Mouse (Mus musculus) NIH3T3 (cell line): ENCODE measurements at regions not wholly inside any gene's neighbourhood (a gene's known extent, or its start where the extent isn't known, plus 50 kb on each side); places are given as distances from the start of the nearest gene placed in this dataset.

Experiments
- DNase-seq: peaks from one replicate; pipeline ENCODE4 v3.0.0-alpha.2; 2012; ENCODE audit warnings: low read depth

- no peak for DNase-seq
Measured at GRCm38 (mm10) chr17:51397973-51398372, 218.8 kb upstream of the Tbc1d5 start.

GRCm38 (mm10) chr17:51393771-51394221, 214.6 kb upstream of the Tbc1d5 start:
- DNase-seq = no peak

GRCm38 (mm10) chr17:51391871-51392270, 212.7 kb upstream of the Tbc1d5 start:
- no peak for DNase-seq

- no peak for DNase-seq
Measured at GRCm38 (mm10) chr17:51382552-51382951, 203.4 kb upstream of the Tbc1d5 start.

GRCm38 (mm10) chr17:51371937-51372479, 192.9 kb upstream of the Tbc1d5 start:
- no peak for DNase-seq

- no peak for DNase-seq
Measured at GRCm38 (mm10) chr17:51370990-51371389, 191.8 kb upstream of the Tbc1d5 start.

- no peak for DNase-seq
Measured at GRCm38 (mm10) chr17:51370085-51370484, 190.9 kb upstream of the Tbc1d5 start.

- no peak for DNase-seq
Measured at GRCm38 (mm10) chr17:51362801-51363200, 183.6 kb upstream of the Tbc1d5 start.

- DNase-seq = no peak
Measured at GRCm38 (mm10) chr17:51362271-51362670, 183.1 kb upstream of the Tbc1d5 start.

- no peak for DNase-seq
Measured at GRCm38 (mm10) chr17:51358362-51358739, 179.2 kb upstream of the Tbc1d5 start.

- no peak for DNase-seq
Measured at GRCm38 (mm10) chr17:51357690-51358361, 178.7 kb upstream of the Tbc1d5 start.

- no peak for DNase-seq
Measured at GRCm38 (mm10) chr17:51356447-51356846, 177.3 kb upstream of the Tbc1d5 start.

GRCm38 (mm10) chr17:51321868-51322267, 142.7 kb upstream of the Tbc1d5 start:
- DNase-seq = no peak

- DNase-seq = no peak
Measured at GRCm38 (mm10) chr17:51321025-51321424, 141.9 kb upstream of the Tbc1d5 start.

- DNase-seq = no peak
Measured at GRCm38 (mm10) chr17:51304964-51305363, 125.8 kb upstream of the Tbc1d5 start.

- DNase-seq = no peak
Measured at GRCm38 (mm10) chr17:51290741-51291140, 111.6 kb upstream of the Tbc1d5 start.

- DNase-seq = peak; percentile 46
Measured at GRCm38 (mm10) chr17:51288751-51289150, 109.6 kb upstream of the Tbc1d5 start.

GRCm38 (mm10) chr17:51287878-51288277, 108.7 kb upstream of the Tbc1d5 start:
- DNase-seq = no peak

GRCm38 (mm10) chr17:51285362-51285761, 106.2 kb upstream of the Tbc1d5 start:
- no peak for DNase-seq

GRCm38 (mm10) chr17:51278771-51279170, 99.6 kb upstream of the Tbc1d5 start:
- DNase-seq = no peak

- DNase-seq = no peak
Measured at GRCm38 (mm10) chr17:51278094-51278493, 98.9 kb upstream of the Tbc1d5 start.

GRCm38 (mm10) chr17:51277161-51277560, 98.0 kb upstream of the Tbc1d5 start:
- DNase-seq = peak; percentile 8

GRCm38 (mm10) chr17:51272025-51272424, 92.9 kb upstream of the Tbc1d5 start:
- DNase-seq = no peak

GRCm38 (mm10) chr17:51262946-51263345, 83.8 kb upstream of the Tbc1d5 start:
- DNase-seq = no peak
